Mouse (Mus musculus) midbrain, embryonic 10.5 days (tissue): ENCODE measurements at regions not wholly inside any gene's neighbourhood (a gene's known extent, or its start where the extent isn't known, plus 50 kb on each side); places are given as distances from the start of the nearest gene placed in this dataset.

Experiments
- DNase-seq: peaks from one replicate; pipeline ENCODE4 v3.0.0-alpha.2; 2017; ENCODE audit warnings: low spot score
- H3K27ac ChIP-seq: fragments of 300-500 bp; sonication (generic); replicated peaks from 2 replicates; pipeline ENCODE4 v1.5.1; 2016; ENCODE audit warnings: mild to moderate bottlenecking
- H3K27me3 ChIP-seq: fragments of 300-500 bp; sonication (generic); 2 replicates; pipeline ENCODE4 v1.6.1; 2016; ENCODE audit warnings: low read depth, mild to moderate bottlenecking; ENCODE audit not compliant: poor library complexity, severe bottlenecking
- H3K36me3 ChIP-seq: fragments of 300-500 bp; sonication (generic); 2 replicates; pipeline ENCODE4 v1.6.1; 2016; ENCODE audit warnings: mild to moderate bottlenecking, moderate library complexity
- H3K4me1 ChIP-seq: fragments of 300-500 bp; sonication (generic); 2 replicates; pipeline ENCODE4 v1.6.1; 2016
- H3K4me3 ChIP-seq: fragments of 300-500 bp; sonication (generic); 2 replicates; pipeline ENCODE4 v1.5.1; 2016; ENCODE audit warnings: mild to moderate bottlenecking, moderate library complexity
- H3K9me3 ChIP-seq: fragments of 300-500 bp; sonication (generic); replicated peaks from 2 replicates; pipeline ENCODE4 v1.6.1; 2016; ENCODE audit warnings: mild to moderate bottlenecking
- WGBS: fragments of 180-500 bp; shearing (Covaris S2); methylation state at CpG from one replicate; pipeline ENCODE4 v1.1.7; 2016; 5-methylcytosine and 5-hydroxymethylcytosine counted together

DNA sequence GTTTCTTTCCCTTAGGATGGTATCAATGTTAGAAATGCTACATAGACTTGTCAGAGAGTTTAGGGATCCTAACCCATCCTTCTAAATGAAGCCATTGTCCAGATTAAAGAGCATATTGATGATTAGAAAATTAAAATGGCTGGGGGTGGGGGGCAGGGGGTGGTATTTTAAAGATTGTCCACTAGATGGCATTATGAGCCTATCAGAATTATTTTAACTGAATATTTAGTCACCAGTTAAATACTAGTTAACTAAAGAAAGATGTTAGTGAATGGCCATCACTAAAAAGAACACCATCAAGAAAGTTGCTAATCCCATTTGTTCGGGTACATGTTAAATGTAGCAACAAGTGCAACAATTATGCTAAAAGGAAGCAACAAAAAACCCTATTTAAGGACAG, 1909.6 kb upstream of the 5930422O12Rik start:
- H3K27me3 ChIP-seq, result no peaks in the 10 kb centered on the region
- H3K36me3 ChIP-seq, result no peaks in the 10 kb centered on the region
- no peak overlapping the region for H3K4me3 ChIP-seq
- WGBS, result 67% methylated on average over 1 of the region's 1 CpGs
- no peaks in the 10 kb centered on the region for H3K9me3 ChIP-seq
- no peaks in the 10 kb centered on the region for H3K4me1 ChIP-seq
- DNase-seq, result no peak
- no peak overlapping the region for H3K27ac ChIP-seq

DNA sequence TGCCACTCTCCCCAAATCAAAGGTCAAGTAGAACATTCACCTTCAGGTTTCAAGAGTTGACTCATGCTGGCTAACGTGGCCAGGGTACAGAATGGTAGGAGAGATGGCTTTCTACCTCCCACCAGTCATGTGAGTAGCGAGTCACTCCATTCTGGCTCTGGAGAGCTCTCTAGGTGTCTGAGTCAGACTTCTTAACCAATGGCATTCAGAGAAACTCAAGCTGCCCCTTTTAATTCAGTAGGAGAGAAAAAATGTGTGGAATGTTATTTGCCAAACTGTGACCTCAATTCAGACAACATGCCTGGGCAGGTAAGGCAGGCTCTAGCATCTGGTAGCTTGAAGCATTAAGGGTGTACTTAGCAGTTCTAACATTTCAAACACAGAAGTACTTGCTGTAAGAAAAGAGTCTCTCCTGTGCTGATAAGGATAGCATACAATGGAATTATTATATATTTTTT, 1907.5 kb upstream of the 5930422O12Rik start:
- no peak for DNase-seq
- WGBS, result 62% methylated on average over 2 of the region's 2 CpGs
- Histone ChIP-seq H3K4me1 (no peaks in the 10 kb centered on the region), H3K4me3 (no peak overlapping the region), H3K36me3 (no peaks in the 10 kb centered on the region), H3K27me3 (no peaks in the 10 kb centered on the region), H3K9me3 (no peaks in the 10 kb centered on the region), H3K27ac (no peak overlapping the region)

DNA sequence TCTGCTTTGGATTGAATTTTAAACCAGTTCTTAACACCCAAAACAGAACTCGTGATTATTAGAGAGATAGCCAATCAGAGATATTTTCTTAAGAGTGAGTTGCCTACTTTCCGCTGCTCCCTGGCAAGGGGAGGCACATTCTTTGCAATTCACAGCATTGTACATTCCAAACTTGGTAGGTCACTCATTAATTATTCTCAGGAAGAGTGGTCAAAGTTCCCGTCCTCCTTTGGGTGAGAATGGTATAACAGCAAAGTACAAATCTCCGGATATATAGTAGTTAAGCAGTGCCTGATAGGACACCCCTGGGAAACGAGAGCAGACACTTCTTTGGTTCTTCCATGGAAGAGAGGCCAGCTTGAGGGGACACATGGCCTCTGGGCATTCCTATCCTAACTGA, 1903.4 kb upstream of the 5930422O12Rik start:
- no peak for DNase-seq
- no peak overlapping the region for H3K4me3 ChIP-seq
- H3K4me1 ChIP-seq, result no peaks in the 10 kb centered on the region
- no peaks in the 10 kb centered on the region for H3K9me3 ChIP-seq
- no peaks in the 10 kb centered on the region for H3K27me3 ChIP-seq
- WGBS, result 85% methylated on average over 5 of the region's 5 CpGs
- H3K27ac ChIP-seq, result no peak overlapping the region
- H3K36me3 ChIP-seq, result no peaks in the 10 kb centered on the region

DNA sequence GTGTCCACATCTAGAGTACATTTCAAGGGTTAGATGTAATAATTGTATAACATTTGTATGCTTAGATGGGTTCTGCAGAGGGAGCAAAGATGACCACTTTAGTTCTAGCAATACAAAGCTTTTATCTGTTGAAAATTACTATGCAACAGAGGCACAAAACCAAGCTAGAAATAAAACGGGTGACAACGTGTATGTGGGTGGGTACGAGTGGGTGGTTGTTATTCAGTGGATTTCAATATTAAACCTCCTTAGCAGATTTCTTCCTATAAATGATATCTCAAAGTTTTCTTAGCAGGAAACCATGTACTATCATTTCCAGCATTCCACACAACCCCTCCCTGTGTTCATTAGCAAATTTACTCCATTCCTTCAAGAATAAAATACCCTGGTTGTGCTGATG, 1889.3 kb upstream of the 5930422O12Rik start:
- H3K4me1 ChIP-seq, result no peaks in the 10 kb centered on the region
- no peak overlapping the region for H3K27ac ChIP-seq
- H3K27me3 ChIP-seq, result no peaks in the 10 kb centered on the region
- no peaks in the 10 kb centered on the region for H3K9me3 ChIP-seq
- no peak overlapping the region for H3K4me3 ChIP-seq
- DNase-seq, result no peak
- WGBS, result 92% methylated on average over 3 of the region's 3 CpGs
- H3K36me3 ChIP-seq, result no peaks in the 10 kb centered on the region

DNA sequence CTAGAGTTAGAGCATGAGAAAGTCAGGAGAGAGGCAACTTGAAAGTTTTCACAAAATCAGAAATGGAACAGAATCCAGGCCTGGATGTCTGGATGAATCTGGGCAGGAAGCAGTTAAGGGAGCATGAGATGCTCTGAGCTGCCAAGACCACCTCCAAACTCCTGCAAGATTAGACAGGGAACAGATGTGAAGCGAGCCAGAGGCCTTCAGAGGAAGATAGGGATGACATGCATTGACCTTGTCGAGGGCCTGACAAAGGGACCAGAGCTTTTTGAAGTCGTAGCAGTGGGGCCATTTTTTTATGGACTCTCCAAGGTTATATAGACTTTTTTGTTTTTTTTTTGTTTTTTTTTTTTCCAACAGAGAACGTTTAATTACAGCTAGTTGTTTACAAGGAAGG, 1886.9 kb upstream of the 5930422O12Rik start:
- Histone ChIP-seq H3K27ac (no peak overlapping the region), H3K27me3 (no peaks in the 10 kb centered on the region), H3K4me3 (no peak overlapping the region), H3K4me1 (no peaks in the 10 kb centered on the region), H3K36me3 (no peaks in the 10 kb centered on the region), H3K9me3 (no peaks in the 10 kb centered on the region)
- no peak for DNase-seq
- WGBS, result 57% methylated on average over 4 of the region's 4 CpGs

DNA sequence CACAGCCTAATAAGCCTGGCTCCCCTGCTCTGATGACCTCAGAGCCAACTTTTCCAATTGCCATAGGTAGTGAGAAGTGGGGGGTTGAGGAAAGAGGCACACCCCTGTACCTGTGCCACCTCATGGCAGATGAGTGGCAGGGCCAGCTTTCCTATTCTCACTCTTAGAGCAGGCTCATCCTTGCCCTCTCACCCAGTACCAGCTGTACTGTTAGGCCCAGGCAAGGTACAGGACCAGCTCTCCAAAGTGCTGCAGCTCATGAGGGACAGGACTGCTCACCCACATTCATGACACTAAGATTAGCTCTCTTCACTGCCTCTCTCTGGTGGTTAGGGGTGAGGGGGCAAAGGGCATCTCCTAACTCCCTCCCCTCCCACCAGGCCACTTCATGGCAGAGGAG, 1854.4 kb upstream of the 5930422O12Rik start:
- Histone ChIP-seq H3K4me1 (no peaks in the 10 kb centered on the region), H3K4me3 (no peak overlapping the region), H3K27me3 (no peaks in the 10 kb centered on the region), H3K27ac (no peak overlapping the region), H3K36me3 (no peaks in the 10 kb centered on the region), H3K9me3 (no peaks in the 10 kb centered on the region)
- no peak for DNase-seq

DNA sequence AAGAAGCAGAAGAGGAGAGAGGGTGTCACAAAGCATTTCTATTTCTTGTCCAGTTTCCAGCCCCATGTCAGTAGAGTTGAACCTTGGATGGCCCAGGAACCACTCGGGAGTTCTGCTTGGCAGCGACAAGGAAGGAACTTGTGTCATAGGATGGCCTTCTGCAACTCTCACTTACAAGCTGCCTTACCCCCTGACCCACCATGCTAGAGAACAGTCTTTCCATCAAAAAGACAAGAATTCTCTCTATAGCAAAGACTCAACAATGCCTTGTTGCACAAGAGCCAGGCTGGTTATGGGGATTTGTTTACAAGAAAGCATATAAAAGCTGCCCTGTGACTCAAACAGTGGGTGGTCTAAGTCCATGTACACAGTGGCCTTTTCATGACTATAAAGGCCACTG, 1852.4 kb upstream of the 5930422O12Rik start:
- no peak for DNase-seq
- no peak overlapping the region for H3K4me3 ChIP-seq
- no peaks in the 10 kb centered on the region for H3K36me3 ChIP-seq
- no peaks in the 10 kb centered on the region for H3K9me3 ChIP-seq
- H3K4me1 ChIP-seq, result no peaks in the 10 kb centered on the region
- no peak overlapping the region for H3K27ac ChIP-seq
- 84% methylated on average over 2 of the region's 2 CpGs for WGBS
- no peaks in the 10 kb centered on the region for H3K27me3 ChIP-seq

DNA sequence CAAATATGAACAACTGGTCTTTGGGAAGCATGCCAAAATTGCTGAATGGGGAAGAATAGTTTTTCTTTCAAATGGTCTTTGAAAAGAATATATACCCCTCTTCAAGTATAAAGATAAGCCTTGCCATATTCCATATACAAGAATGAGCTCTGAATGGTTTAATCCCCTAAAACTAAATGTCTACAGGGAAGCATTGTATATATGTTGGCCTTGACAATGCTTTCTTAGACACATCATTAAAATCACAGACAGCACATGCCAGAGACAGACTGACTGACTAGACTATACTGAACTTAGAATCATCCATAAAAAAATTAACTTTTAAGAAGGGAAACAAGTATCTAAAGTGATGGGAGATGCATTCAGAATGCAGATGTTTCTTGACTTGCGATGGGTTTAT, 1843.8 kb upstream of the 5930422O12Rik start:
- no peaks in the 10 kb centered on the region for H3K4me1 ChIP-seq
- H3K9me3 ChIP-seq, result no peaks in the 10 kb centered on the region; the same call in 1 of the 2 replicates
- no peaks in the 10 kb centered on the region for H3K27me3 ChIP-seq
- no peak for DNase-seq
- no peaks in the 10 kb centered on the region for H3K36me3 ChIP-seq
- WGBS, result 95% methylated on average over 1 of the region's 1 CpGs
- H3K4me3 ChIP-seq, result no peak overlapping the region
- no peak overlapping the region for H3K27ac ChIP-seq

DNA sequence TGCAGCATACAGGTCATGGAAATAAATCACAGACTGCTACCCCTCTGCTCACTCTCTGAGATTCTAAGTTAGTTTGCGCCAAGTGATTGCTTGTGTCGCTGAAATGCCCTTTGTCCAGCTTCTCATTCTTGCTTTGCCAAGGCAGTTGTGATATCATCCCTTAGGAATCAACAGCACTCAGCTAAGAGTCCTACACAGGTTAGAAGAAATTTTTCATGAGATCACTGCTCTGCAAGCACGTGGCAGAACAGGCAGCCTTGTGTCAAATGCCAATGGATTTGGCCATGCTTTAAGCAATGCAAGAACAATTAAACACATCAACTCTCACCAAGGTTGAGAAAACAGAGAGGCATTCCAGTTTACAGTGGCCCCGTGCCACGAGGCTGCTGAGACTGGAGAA, 1829.0 kb upstream of the 5930422O12Rik start:
- H3K4me3 ChIP-seq, result no peak overlapping the region
- H3K4me1 ChIP-seq, result no peaks in the 10 kb centered on the region
- H3K27ac ChIP-seq, result no peak overlapping the region
- no peak for DNase-seq
- H3K36me3 ChIP-seq, result no peaks in the 10 kb centered on the region
- no peaks in the 10 kb centered on the region for H3K9me3 ChIP-seq
- H3K27me3 ChIP-seq, result no peaks in the 10 kb centered on the region
- 90% methylated on average over 5 of the region's 5 CpGs for WGBS

DNA sequence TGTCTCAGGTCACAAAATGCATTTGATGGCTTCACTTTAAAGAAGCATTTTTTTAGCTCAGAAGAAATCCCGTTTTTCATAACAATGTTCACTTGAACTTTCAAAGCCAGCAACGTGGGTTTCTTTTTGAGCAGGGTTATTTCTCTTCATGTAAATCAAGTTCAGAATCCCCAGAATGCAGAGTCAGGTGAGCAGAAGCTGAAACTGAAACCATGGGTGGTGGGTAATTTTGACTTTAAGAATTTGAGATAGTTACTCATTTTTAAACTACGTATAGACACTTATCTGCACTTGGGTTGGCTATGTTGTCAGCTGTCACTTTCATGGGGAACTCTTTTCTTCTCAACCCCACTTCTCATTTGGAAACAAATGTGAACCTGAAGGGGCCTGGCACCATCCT, 1827.5 kb upstream of the 5930422O12Rik start:
- 80% methylated on average over 3 of the region's 3 CpGs for WGBS
- H3K4me3 ChIP-seq, result no peak overlapping the region
- H3K27me3 ChIP-seq, result no peaks in the 10 kb centered on the region
- no peaks in the 10 kb centered on the region for H3K9me3 ChIP-seq
- no peak for DNase-seq
- H3K27ac ChIP-seq, result no peak overlapping the region
- H3K36me3 ChIP-seq, result no peaks in the 10 kb centered on the region
- H3K4me1 ChIP-seq, result no peaks in the 10 kb centered on the region

DNA sequence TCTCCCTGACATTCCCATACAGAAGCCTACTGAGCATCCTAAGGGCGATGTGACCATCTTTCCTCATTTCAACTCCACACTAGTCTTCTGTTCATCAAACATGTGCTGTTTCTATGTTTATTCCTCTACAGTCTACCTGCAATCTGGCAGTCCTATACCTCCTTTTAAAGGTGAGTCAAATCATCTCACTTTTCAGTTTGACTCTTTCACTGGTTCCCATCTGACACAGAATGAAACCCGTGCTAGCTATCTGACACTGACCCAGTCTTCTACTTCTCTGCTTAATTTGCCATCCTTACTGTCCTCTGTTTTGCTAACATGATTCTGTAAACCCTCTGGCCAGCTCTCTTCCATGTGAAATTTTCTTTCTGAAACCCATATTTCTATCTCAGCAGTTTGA, 1812.0 kb upstream of the 5930422O12Rik start:
- Histone ChIP-seq H3K4me1 (no peaks in the 10 kb centered on the region), H3K27me3 (no peaks in the 10 kb centered on the region)
- 90% methylated on average over 2 of the region's 2 CpGs for WGBS

DNA sequence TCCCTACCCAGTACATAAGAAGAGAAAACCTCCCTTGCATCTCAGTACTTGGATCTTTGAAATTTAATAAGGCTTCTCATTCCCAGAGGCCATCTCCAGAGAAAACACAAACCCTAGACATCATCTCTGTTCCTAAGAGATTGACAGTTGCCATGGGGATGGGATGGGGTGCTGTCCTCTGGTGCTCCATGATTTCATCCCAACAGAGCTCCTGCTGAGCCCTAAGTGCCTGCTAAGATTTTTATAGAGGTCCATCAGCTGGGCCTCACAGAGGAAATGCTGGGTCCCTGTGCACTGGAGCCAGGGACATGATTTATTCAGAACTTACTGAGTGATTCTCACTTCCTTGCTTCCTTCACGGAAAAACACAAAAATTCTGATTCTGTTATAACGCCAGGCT, 1800.8 kb upstream of the 5930422O12Rik start:
- Histone ChIP-seq H3K27ac (no peak overlapping the region), H3K27me3 (no peaks in the 10 kb centered on the region), H3K4me3 (no peak overlapping the region), H3K36me3 (no peaks in the 10 kb centered on the region), H3K4me1 (no peaks in the 10 kb centered on the region), H3K9me3 (no peaks in the 10 kb centered on the region)
- 91% methylated on average over 2 of the region's 2 CpGs for WGBS
- DNase-seq, result no peak

More for the DNA sequence above, 1812.0 kb upstream of the 5930422O12Rik start:
- no peak overlapping the region for H3K4me3 ChIP-seq
- H3K36me3 ChIP-seq, result no peaks in the 10 kb centered on the region
- no peak for DNase-seq
- no peaks in the 10 kb centered on the region for H3K9me3 ChIP-seq
- H3K27ac ChIP-seq, result no peak overlapping the region

DNA sequence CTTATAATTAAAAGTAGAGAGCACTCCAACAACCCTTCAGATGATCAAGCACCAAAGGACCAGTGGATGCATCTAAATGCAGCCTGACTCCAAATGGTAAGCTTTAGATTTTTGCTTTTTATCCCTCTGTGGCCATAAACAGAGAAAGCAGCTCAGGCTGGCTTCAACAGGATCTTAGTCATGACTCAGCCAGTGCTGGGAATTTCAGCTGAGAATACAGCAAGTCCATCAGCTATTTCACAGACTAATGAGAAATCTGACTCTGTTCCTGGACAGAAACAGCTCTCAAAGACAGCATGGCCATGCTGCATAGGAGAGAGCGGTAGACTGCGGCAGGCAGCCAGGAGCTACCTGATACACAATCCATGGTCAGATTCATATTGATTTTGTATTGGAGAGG, 1800.4 kb upstream of the 5930422O12Rik start:
- no peak overlapping the region for H3K4me3 ChIP-seq
- H3K9me3 ChIP-seq, result no peaks in the 10 kb centered on the region
- H3K36me3 ChIP-seq, result no peaks in the 10 kb centered on the region
- H3K4me1 ChIP-seq, result no peaks in the 10 kb centered on the region
- H3K27me3 ChIP-seq, result no peaks in the 10 kb centered on the region
- 90% methylated on average over 2 of the region's 2 CpGs for WGBS
- DNase-seq, result no peak
- no peak overlapping the region for H3K27ac ChIP-seq

DNA sequence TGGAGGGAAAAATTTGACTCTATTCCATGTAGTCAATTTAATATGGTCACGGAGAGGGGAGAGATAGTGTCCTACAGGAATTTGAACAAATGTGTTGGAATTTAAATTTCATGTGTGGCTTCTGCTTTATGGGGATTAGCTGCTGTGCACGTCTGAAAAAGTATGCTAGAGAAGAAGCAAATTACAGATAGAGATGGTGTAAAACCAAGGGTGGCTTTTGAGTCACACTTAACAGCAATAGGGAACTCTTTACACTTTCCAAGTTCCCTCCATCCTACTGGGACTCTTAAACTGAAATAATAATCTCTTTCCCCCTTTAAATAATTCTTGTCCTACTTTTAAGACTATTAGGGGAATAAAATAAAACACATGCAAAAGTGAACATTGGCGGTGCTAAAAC, 1790.1 kb upstream of the 5930422O12Rik start:
- no peak for DNase-seq
- H3K4me3 ChIP-seq, result no peak overlapping the region
- H3K4me1 ChIP-seq, result no peaks in the 10 kb centered on the region
- H3K27me3 ChIP-seq, result no peaks in the 10 kb centered on the region
- H3K27ac ChIP-seq, result no peak overlapping the region
- no peaks in the 10 kb centered on the region for H3K36me3 ChIP-seq
- WGBS, result 84% methylated on average over 3 of the region's 3 CpGs
- H3K9me3 ChIP-seq, result no peaks in the 10 kb centered on the region
